Mouse (Mus musculus) left cerebral cortex, postnatal 14 days (tissue): Measurements from ENCODE around the gene Cbx7. TPM values are rescaled to one million over a fixed set of nuclear protein-coding genes. Genes with fewer than 3 reads are reported as not detected.
"Not testable (repeated sequence)": the region's sequence is repeated elsewhere in the genome, so short reads cannot be mapped to it uniquely, and the experiment has no call there.

Experiments used
- DNase-seq, 2 experiments: peaks; one replicate each; pipeline ENCODE4 v3.0.0; 2021 to 2022; ENCODE audit warnings: low spot score in 2 of 2, mixed read lengths in 1 of 2
- intact Hi-C: fragments of 180-260 bp; cut with DNase I; formaldehyde crosslinking; loops from one replicate; pipeline ENCODE4 v1.15.1; 2025
- total RNA-seq, 2 experiments: library from RNA; stranded (reverse); gene quantifications; 2 replicates each; pipeline ENCODE4 v1.2.3; 2021

The Cbx7 gene
- total RNA-seq, 2 experiments from 2014 or later = 9.9 to 11.9 TPM

- no peak for DNase-seq
- intact Hi-C loops = no loop called here
Observed at GRCm38 (mm10) chr15:79953470-79953869, 17.4 kb downstream of the Cbx7 start.

GRCm38 (mm10) chr15:79952504-79953231 is 18.3 kb downstream of the Cbx7 start:
- no peak for DNase-seq
- intact Hi-C loops = no loop called here

GRCm38 (mm10) chr15:79951730-79952503 is 19.0 kb downstream of the Cbx7 start:
- intact Hi-C loops = loop anchor here (2.0 kb wide), 1 partner anchor 55 kb away; no protein-coding TSS in a partner anchor
- no peak for DNase-seq

- intact Hi-C loops = loop anchor here (2.0 kb wide), 1 partner anchor 56 kb away; no protein-coding TSS in a partner anchor
- DNase-seq = no peak
Observed at GRCm38 (mm10) chr15:79951226-79951625, 19.7 kb downstream of the Cbx7 start.

- intact Hi-C loops = loop anchor here (2.0 kb wide), 1 partner anchor 56 kb away; no protein-coding TSS in a partner anchor
- peak; percentile 55 to 58 for DNase-seq
Observed at GRCm38 (mm10) chr15:79950250-79951025, 20.5 kb downstream of the Cbx7 start.

- intact Hi-C loops = loop anchor here (2.0 kb wide), 2 partner anchors 121 to 129 kb away; no protein-coding TSS in a partner anchor
- DNase-seq = no peak
Observed at GRCm38 (mm10) chr15:79947681-79948080, 23.2 kb downstream of the Cbx7 start.

GRCm38 (mm10) chr15:79946790-79947189 is 24.1 kb downstream of the Cbx7 start:
- DNase-seq = peak in 1 of 2 experiments; percentile 50
- intact Hi-C loops = loop anchor here (2.0 kb wide), 2 partner anchors 122 to 130 kb away; no protein-coding TSS in a partner anchor

- intact Hi-C loops = loop anchor here (2.0 kb wide), 2 partner anchors 123 to 131 kb away; no protein-coding TSS in a partner anchor
- peak; percentile 92 for DNase-seq
Observed at GRCm38 (mm10) chr15:79946022-79946421, 24.9 kb downstream of the Cbx7 start.

GRCm38 (mm10) chr15:79944948-79945347 is 26.0 kb downstream of the Cbx7 start:
- no peak for DNase-seq
- intact Hi-C loops = no loop called here

- intact Hi-C loops = no loop called here
- no peak for DNase-seq
Observed at GRCm38 (mm10) chr15:79943584-79943983, 27.3 kb downstream of the Cbx7 start.

- no peak for DNase-seq
- intact Hi-C loops = no loop called here
Observed at GRCm38 (mm10) chr15:79942541-79942940, 28.4 kb downstream of the Cbx7 start.

- intact Hi-C loops = no loop called here
- no peak for DNase-seq
Observed at GRCm38 (mm10) chr15:79940932-79941331, 30.0 kb downstream of the Cbx7 start.

GRCm38 (mm10) chr15:79939913-79940312 is 31.0 kb downstream of the Cbx7 start:
- intact Hi-C loops = no loop called here
- no peak for DNase-seq

GRCm38 (mm10) chr15:79939501-79939900 is 31.4 kb downstream of the Cbx7 start:
- DNase-seq, intact Hi-C loops: not testable (repeated sequence)

GRCm38 (mm10) chr15:79939020-79939419 is 31.9 kb downstream of the Cbx7 start:
- intact Hi-C loops = no loop called here
- no peak for DNase-seq

- no peak for DNase-seq
- intact Hi-C loops = no loop called here
Observed at GRCm38 (mm10) chr15:79936374-79936751, 34.6 kb downstream of the Cbx7 start.

GRCm38 (mm10) chr15:79935654-79936373 is 35.1 kb downstream of the Cbx7 start:
- intact Hi-C loops = no loop called here

GRCm38 (mm10) chr15:79934776-79935175 is 36.1 kb downstream of the Cbx7 start:
- intact Hi-C loops = loop anchor here (5.0 kb wide), 1 partner anchor 102 kb away; the partner anchor contains the start of genes Cbx6 and Npcd
- DNase-seq = no peak

More at GRCm38 (mm10) chr15:79935654-79936373, 35.1 kb downstream of the Cbx7 start:
- no peak for DNase-seq
